Mouse (Mus musculus) lung, postnatal 25 days (tissue): ENCODE results near the gene Vmn2r46.
"Not testable (repeated sequence)": the region's sequence is repeated elsewhere in the genome, so short reads cannot be mapped to it uniquely, and the experiment has no call there.

Source experiments
- DNase-seq: peaks from one replicate; pipeline ENCODE4 v3.0.0; 2022; ENCODE audit warnings: low spot score

The Vmn2r46 gene

GRCm38 (mm10) chr7:9770471-9770870, at the start of gene Vmn2r46:
TSS of gene Vmn2r46 (minus strand) at chr7:9770571.
- DNase-seq: not testable (repeated sequence)
